Mouse (Mus musculus) left cerebral cortex, postnatal 36 days (tissue): Measurements from ENCODE around the gene Nat8f1. TPM values are rescaled to one million over a fixed set of nuclear protein-coding genes. Genes with fewer than 3 reads are reported as not detected.
"Not testable (repeated sequence)": the region's sequence is repeated elsewhere in the genome, so short reads cannot be mapped to it uniquely, and the experiment has no call there.

ENCODE experiments used
- DNase-seq, 2 experiments: peaks; one replicate each; pipeline ENCODE4 v3.0.0; 2021 to 2022; ENCODE audit warnings: low spot score in 2 of 2, mixed read lengths in 1 of 2
- intact Hi-C: fragments of 180-260 bp; cut with DNase I; formaldehyde crosslinking; loops from one replicate; pipeline ENCODE4 v1.15.1; 2025
- total RNA-seq, 2 experiments: library from RNA; stranded (reverse); gene quantifications; 2 replicates each; pipeline ENCODE4 v1.2.3; 2021

Gene Nat8f1
- total RNA-seq, 2 experiments from 2014 or later: 25.0 to 28.3 TPM

GRCm38 (mm10) chr6:85911587-85911986 is 3.9 kb downstream of the Nat8f1 start, which contains the start of gene Tprkb:
Gene Tprkb, plus strand, starts transcription at chr6:85911865.
- intact Hi-C loops: no loop called here

DNA sequence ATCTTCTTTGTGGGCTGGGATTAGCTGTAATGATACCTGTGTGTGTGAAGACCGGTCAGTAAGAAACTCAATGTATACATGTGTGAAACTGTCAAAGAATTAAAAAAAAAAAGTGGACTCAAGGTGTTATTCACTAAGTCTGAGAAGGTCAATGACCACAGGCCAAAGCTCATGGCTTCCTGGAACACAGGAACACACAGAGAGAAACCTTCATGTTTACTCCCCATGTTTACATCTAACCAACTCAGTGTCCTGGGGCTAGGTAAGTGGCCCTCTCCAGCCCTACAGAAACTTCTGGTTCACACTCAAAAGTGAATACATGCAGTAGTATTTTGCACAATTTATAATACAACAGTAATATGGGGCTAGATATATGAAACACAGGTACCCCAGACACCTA is 5.8 kb downstream of the Nat8f1 start:
- intact Hi-C loops: loop anchor here (10.0 kb wide), 1 partner anchor 435 kb away; no protein-coding TSS in a partner anchor
- no peak for DNase-seq

More at GRCm38 (mm10) chr6:85911587-85911986, 3.9 kb downstream of the Nat8f1 start, which contains the start of gene Tprkb:
- no peak for DNase-seq

GRCm38 (mm10) chr6:85908341-85908740 is 7.1 kb downstream of the Nat8f1 start:
- DNase-seq: no peak
- intact Hi-C loops: loop anchor here (10.0 kb wide), 1 partner anchor 434 kb away; no protein-coding TSS in a partner anchor

DNA sequence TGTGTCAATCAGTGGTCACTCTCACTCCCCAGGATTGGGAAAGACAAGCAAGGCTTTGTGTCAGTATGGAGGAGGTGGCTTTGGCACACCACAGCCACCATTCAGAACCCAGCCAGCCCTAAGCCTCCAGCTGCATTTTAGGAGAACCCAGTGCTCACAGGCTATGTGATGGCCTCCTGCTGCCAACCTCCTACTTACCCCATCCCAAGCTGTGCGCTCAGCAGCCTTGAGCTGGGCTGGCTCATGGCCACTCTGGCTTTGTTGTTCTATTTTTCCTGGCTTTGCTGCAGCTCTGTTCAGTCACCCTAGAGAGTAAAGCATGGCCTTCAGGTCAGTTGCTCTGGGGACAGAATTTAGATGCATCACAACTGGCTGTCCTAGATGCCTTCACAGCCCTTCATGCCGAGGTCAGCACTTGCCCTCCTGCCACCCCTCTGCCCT is 8.6 kb downstream of the Nat8f1 start:
- intact Hi-C loops: loop anchor here (10.0 kb wide), 1 partner anchor 432 kb away; no protein-coding TSS in a partner anchor
- peak; percentile 15 to 35 for DNase-seq

GRCm38 (mm10) chr6:85904642-85905061 is 10.8 kb downstream of the Nat8f1 start, which contains the start of gene Nat8f4:
Gene Nat8f4, minus strand, starts transcription at chr6:85904884.
- peak; percentile 82 to 83 for DNase-seq
- intact Hi-C loops: loop anchor here (1.0 to 10.0 kb wide), 2 partner anchors 10 to 430 kb away; no protein-coding TSS in a partner anchor

DNA sequence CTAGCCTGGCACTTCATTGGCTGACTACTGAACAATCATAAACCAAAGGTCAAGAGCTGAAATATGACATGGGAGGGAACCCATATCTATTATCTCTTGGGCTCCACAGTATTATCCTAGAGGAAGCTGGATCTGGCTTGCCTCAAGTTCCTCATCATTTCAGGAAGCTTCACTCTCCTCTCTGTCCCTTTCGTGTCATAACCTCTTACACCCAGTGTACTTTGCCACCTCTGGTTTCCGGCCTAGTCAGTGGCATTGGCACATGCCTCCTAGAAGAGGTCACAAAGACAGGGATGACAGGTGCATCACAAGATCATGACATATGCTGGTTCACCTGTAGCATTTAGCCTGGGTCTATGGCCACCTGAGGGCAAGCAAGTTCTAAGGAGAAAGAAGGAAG is 13.2 kb downstream of the Nat8f1 start:
- DNase-seq: no peak
- intact Hi-C loops: loop anchor here (10.0 kb wide), 1 partner anchor 428 kb away; no protein-coding TSS in a partner anchor

DNA sequence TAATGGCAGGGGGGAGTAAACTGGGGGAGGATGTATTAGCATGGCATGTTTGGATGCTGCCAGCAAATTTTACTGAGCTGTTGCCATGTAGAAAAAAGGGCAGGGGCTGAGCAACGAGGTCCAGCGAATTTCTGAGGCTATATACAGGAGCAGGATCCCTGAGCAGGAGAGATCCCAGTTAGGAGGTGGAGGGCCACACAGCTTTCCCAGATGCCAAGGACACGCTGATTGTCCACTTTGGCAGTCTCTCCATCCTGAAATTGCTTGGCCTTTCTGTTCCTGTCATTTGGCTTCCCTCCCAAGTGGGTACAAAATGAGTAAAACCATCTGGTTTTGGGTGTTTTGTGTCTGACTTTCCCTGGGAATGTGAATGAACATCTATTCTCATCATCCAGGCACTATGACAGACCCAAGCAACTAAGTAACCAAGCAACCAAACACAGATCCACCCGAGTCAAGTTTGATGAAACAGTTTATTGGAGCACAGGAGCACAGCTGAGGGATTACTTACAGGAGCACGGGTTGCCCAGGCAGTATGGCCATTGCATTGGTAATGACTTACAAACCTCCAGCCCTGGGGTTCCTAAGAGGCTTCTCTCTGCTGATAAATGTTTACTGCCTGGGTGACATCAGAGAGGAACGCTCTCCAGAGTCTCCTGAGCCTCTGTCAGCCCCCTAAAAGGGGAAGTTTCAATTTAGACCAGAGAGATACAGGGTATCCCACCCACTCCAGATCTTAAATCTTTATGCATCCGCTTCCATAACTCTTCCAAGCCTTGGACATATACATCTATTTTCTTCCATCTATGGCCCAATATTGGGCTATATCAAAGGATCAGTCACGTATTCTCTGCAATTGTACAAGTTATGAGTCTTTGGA is 16.7 kb downstream of the Nat8f1 start:
- DNase-seq, intact Hi-C loops: not testable (repeated sequence)

GRCm38 (mm10) chr6:85895061-85895648 is 20.3 kb downstream of the Nat8f1 start:
- intact Hi-C loops: loop anchor here (2.0 kb wide), 1 partner anchor 56 kb away; no protein-coding TSS in a partner anchor
- peak in 1 of 2 experiments; percentile 18 for DNase-seq

GRCm38 (mm10) chr6:85888961-85889360 is 26.5 kb downstream of the Nat8f1 start:
- DNase-seq: no peak
- intact Hi-C loops: no loop called here

DNA sequence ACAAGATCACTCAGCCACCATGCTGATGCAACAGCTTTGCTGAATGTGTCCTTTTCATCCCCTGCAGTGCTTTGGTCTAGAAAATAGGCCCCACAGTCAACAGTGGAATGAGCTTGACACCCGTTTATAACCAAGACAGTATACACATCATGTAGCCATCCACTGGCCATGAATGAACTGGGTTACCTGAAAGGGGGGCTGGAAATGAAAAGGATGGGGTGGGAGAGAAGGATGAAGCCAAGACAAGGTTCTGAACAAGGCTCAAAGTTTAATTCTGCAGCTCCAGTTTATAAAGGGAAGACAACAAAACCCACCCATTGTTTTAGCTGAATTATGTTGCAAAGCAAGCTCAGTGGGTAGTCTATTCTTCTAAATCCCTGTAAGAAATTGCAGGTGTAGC is 31.2 kb downstream of the Nat8f1 start:
- DNase-seq: no peak
- intact Hi-C loops: no loop called here

DNA sequence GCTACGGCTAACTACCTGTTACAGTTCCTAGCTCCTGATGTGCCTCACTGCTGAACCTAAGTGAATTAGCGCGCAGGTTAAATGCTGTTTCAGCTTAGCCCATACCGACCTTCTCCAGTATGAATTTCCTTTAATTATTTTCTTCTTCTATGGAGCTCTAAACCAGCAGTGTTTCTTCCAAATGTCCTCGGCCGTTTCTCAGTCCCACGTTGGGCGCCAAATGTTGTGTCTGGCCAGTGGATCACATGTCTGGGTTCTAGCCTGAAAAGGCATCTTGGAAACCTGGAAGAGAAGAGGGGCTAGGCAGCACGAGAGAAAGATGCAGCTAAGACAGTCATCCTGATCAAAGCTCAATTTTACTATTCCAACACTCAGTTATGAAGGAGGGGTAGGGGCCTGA is 32.2 kb downstream of the Nat8f1 start:
- intact Hi-C loops, DNase-seq: not testable (repeated sequence)

- DNase-seq, intact Hi-C loops: not testable (repeated sequence)
Observed at GRCm38 (mm10) chr6:85869006-85869405, 46.5 kb downstream of the Nat8f1 start, which contains the start of gene Nat8f2. Gene Nat8f2, minus strand, starts transcription at chr6:85869158.

- no peak for DNase-seq
- intact Hi-C loops: no loop called here
Observed at GRCm38 (mm10) chr6:85867726-85868690, 47.5 kb downstream of the Nat8f1 start.

DNA sequence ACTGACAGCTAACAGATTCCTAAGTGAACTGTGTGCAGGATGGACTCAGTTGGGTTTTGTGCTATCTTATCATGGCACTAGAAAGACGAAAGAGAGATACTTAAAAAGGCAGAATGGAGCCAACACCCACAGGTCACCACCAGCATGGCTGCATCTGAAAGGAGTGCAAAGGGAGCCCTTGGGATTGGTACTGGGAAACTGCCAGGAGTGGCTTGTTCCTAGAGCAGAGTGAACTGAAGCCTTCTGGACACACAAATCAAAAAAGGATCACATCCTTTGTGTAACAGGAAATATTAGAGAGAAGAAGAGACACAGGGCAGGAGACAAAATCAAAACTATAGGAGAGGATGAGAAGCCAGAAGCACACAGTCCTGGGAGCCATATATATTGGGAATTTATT is 48.5 kb downstream of the Nat8f1 start:
- intact Hi-C loops, DNase-seq: not testable (repeated sequence)

DNA sequence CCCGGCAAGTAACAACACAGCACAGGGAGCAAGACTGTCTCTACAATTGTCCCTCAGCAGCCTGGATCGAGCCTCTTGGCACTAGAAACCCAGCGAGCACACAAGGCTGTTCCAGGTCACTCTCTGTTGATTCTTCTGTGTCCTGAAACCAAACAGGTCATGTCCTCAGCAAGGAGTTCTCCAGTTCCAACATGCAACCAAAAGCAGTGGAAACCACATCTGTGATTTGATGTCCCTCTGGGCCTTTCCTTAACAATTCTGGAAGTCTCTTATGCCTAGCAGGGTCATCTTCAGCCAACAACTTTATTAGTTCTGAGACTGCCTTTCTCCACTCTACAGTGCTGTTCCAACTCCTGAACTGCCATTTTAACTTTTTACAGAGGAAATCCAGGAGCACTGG is 49.3 kb downstream of the Nat8f1 start:
- DNase-seq, intact Hi-C loops: not testable (repeated sequence)

DNA sequence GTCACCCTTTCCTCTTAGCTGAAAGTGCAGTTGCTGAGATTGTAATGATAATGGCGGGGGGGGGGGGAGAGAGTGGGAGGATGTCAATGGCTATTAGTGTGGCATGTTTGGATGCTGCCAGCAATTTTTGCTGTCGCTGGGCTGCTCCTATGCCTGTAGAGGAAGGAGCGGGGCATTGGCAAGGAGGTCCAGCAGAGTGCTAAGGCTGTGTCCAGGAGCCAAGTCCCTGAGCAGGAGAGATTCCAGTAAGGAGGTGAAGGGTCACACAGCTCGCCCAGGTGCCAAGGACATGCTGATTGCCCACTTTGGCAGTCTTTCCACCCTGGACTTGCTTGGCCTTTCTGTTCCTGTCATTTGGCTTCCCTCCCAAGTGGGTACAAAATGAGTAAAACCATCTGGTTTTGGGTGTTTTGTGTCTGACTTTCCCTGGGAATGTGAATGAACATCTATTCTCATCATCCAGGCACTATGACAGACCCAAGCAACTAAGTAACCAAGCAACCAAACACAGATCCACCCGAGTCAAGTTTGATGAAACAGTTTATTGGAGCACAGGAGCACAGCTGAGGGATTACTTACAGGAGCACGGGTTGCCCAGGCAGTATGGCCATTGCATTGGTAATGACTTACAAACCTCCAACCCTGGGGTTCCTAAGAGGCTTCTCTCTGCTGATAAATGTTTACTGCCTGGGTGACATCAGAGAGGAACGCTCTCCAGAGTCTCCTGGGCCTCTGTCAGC is 50.4 kb downstream of the Nat8f1 start:
- DNase-seq, intact Hi-C loops: not testable (repeated sequence)

DNA sequence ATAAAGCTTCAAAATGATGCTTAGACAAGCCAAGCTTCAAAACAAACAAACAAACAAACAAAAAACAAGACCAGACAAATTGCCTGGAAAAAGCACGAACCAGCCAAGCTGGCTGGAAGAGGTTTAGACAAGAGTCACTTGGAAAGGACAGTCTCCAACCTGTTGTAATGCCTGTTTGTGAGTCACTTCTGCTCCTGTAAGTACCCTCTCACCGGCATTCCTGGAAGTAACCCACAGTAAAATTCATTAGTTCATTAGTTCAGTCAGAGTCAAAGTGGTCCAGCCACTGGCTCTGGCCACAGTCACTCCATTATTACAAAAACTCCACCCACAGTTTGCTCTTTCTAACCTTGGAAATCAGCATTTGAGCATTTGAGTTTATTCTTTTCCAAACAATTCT is 51.6 kb downstream of the Nat8f1 start:
- no peak for DNase-seq
- intact Hi-C loops: no loop called here

DNA sequence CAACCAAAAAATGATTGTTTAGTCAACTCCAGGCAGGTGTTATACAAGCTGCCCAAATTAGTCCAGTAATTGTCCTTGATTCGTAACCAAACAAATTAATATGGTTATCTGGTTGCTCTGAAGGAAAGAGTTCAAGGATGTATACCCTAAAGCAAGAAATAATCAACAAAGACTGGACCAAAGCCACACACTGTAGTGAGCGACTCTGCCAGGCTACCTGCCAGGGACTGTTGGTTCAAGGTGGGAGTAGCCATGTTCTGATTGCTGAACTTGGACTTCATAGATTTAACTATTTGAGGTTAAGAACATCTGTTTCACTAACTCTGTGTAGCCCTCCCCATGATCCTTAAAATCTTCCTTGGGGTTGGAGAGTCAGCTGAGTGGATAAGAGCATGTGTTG is 52.4 kb downstream of the Nat8f1 start:
- intact Hi-C loops: no loop called here
- DNase-seq: no peak
